Mouse (Mus musculus): Measurements from ENCODE around the gene Maged2. TPM values are rescaled to one million over a fixed set of nuclear protein-coding genes. Genes with fewer than 3 reads are reported as not detected.

The Maged2 gene
- polyA plus RNA-seq, 1 experiment from 2014 or later = 490 TPM

Other genes starting within 250 kb of the Maged2 start
- 5.4 and 5.5 TPM in 2 replicates for gene Pfkfb1, start 226.1 kb downstream of the Maged2 start, polyA plus RNA-seq (2015; fragmentation: Nextera tagmentation; extraction: Ambion mirVana)
- 22.4 and 27.1 TPM in 2 replicates for gene Apex2, start 224.5 kb downstream of the Maged2 start, polyA plus RNA-seq (2015; fragmentation: Nextera tagmentation; extraction: Ambion mirVana)
- gene Tro, start 156.8 kb downstream of the Maged2 start, polyA plus RNA-seq (2015; fragmentation: Nextera tagmentation; extraction: Ambion mirVana) = 28.3 and 31.0 TPM in 2 replicates
- gene Gnl3l, start 203.0 kb upstream of the Maged2 start, polyA plus RNA-seq (2015; fragmentation: Nextera tagmentation; extraction: Ambion mirVana) = 31.3 and 31.6 TPM in 2 replicates
- gene Fgd1, start 231.8 kb upstream of the Maged2 start, polyA plus RNA-seq (2015; fragmentation: Nextera tagmentation; extraction: Ambion mirVana) = 14.9 and 15.9 TPM in 2 replicates

Measured in embryonic facial prominence, embryonic 13.5 days (tissue).